Mouse (Mus musculus) thymus, adult 2 months (tissue): ENCODE data around the gene Npas2. TPM values are rescaled to one million over a fixed set of nuclear protein-coding genes. Genes with fewer than 3 reads are reported as not detected.

Source experiments
- DNase-seq: peaks from one replicate; pipeline ENCODE4 v3.0.0; 2021
- H3K27ac ChIP-seq: fragments of 200-500 bp; 2 replicates; pipeline ENCODE4 v1.5.1; 2012; ENCODE audit warnings: low read length, control low read depth; ENCODE audit not compliant: control insufficient read depth, insufficient read depth
- H3K27me3 ChIP-seq: fragments of 200-500 bp; 2 replicates; pipeline ENCODE4 v1.6.1; 2012; ENCODE audit warnings: mild to moderate bottlenecking, low read length, moderate library complexity, mixed read lengths; ENCODE audit not compliant: control insufficient read depth, insufficient read depth
- H3K36me3 ChIP-seq: fragments of 200-500 bp; 2 replicates; pipeline ENCODE4 v1.6.1; 2012; ENCODE audit warnings: mild to moderate bottlenecking, low read length, moderate library complexity; ENCODE audit not compliant: control insufficient read depth, insufficient read depth
- H3K4me1 ChIP-seq: fragments of 200-500 bp; replicated peaks from 2 replicates; pipeline ENCODE4 v1.6.1; 2012; ENCODE audit warnings: low read length; ENCODE audit not compliant: control insufficient read depth, insufficient read depth
- H3K4me3 ChIP-seq: fragments of 200-500 bp; 2 replicates; pipeline ENCODE4 v1.5.1; 2012; ENCODE audit warnings: mild to moderate bottlenecking, low read length, control low read depth, moderate library complexity; ENCODE audit not compliant: control insufficient read depth, insufficient read depth
- CTCF ChIP-seq: fragments of 200-500 bp; IDR thresholded peaks from 2 replicates; pipeline ENCODE4 v1.5.1; 2012; ENCODE audit warnings: mild to moderate bottlenecking, control low read depth, low read length, moderate library complexity, borderline replicate concordance; ENCODE audit not compliant: control insufficient read depth, poor library complexity, insufficient read depth; ENCODE audit errors: extremely low read depth
- POLR2A ChIP-seq: fragments of 200-500 bp; IDR thresholded peaks from 2 replicates; pipeline ENCODE4 v1.6.1; 2012; ENCODE audit warnings: mild to moderate bottlenecking, low read length, control low read depth, moderate library complexity; ENCODE audit not compliant: control insufficient read depth, poor library complexity, insufficient read depth; ENCODE audit errors: extremely low read depth
- WGBS: fragments of 180-500 bp; shearing (Covaris S2); methylation state at CpG from one replicate; pipeline ENCODE4 v1.1.7; 2018; 5-methylcytosine and 5-hydroxymethylcytosine counted together
- polyA plus RNA-seq: library from polyadenylated mRNA; depleted of rRNA; stranded (reverse); fragments of >200 nt; gene quantifications from 2 replicates; pipeline ENCODE4 v1.2.3, GENCODE M21; 2012; rRNA removed

Npas2 gene
- polyA plus RNA-seq, 1 experiment = 6.9 TPM

DNA sequence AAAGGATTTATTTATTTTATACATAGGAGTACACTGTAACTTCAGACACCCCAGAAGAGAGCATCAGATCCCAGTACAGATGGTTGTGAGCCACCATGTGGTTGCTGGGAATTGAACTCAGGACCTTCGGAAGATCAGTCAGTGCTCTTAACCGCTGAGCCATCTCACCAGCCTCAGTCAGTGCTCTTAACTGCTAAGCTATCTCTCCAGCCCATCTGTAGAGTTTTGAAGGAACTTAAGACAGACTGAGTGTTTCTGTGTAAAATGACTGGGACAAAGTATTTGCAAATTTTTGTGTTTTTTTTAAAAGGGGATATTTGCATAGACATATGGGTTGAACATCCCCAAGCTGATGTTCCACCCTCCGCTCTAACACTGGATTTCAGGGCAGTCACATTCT, 206.6 kb downstream of the Npas2 start:
- TF ChIP-seq POLR2A (no peak), CTCF (no peak)
- Histone ChIP-seq H3K27me3 (no peaks in the 10 kb centered on the region), H3K36me3 (no peaks in the 10 kb centered on the region), H3K4me1 (peaks cover 7% of the 10 kb centered on the region; the same call in 1 of the 2 replicates), H3K27ac (no peak overlapping the region), H3K4me3 (no peak overlapping the region)
- DNase-seq = no peak
- 97% methylated on average over 3 of the region's 3 CpGs for WGBS

DNA sequence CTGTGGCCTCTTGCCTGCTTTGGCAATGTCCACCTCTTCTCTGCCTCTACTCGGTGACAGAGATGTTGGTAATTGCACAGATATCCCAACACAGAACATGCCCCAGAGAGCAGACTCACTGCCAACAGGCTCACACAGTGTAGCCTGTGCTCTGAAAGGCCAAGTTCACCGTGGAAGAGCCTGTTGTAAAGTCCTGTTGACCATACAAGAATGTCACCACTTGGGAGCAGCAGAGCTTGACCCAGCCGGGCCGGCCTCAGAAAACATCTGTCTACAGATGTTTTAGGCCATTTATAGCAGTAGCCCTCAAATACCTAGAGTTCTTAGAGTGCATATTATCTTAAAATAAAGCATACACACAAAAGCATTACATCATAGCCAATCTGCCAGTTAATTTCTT, 213.6 kb downstream of the Npas2 start:
- TF ChIP-seq CTCF (no peak), POLR2A (no peak)
- Histone ChIP-seq H3K4me1 (no peaks in the 10 kb centered on the region), H3K4me3 (no peak overlapping the region), H3K36me3 (no peaks in the 10 kb centered on the region), H3K27me3 (no peaks in the 10 kb centered on the region), H3K27ac (no peak overlapping the region)
- WGBS = 93% methylated on average over 4 of the region's 4 CpGs
- no peak for DNase-seq

DNA sequence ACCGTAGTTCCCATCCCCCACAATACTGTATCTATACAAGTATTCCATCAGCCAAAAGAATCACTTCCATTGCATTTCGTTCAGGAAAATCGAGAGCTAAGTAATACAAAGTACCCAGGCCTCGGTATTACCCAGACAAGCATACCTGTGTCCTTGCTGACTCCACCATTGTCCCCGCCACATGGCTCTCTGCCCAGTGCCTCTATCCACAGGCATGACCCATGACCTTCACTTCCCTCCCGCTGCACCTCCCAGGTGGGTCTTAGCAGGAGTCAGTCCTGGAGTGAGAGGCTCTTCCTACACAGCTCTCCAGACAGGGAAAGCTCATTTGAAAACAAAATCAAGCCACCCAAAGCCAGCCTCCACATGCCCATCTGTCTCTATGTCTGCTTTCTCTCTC, 214.6 kb downstream of the Npas2 start:
- DNase-seq = no peak
- H3K27ac ChIP-seq = no peak overlapping the region
- WGBS = 92% methylated on average over 6 of the region's 6 CpGs

DNA sequence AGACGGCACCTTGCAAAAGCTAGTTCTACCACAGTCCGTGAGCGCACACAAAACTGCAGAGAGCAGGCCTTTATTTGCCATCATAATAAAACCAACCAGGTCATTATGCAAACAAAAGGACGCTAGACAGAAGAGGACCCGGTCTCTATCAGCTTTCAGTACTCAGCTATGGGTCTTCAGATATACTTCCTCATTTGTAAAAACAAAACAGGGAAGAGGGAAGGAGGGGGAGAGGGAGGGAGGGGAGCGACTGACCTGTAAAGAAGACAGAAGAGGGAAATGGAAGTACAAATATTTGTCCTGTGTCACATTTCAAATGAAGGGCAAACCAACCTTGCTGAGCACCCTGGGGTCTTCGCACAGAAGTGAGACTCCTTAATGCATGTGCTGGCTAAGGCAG, 215.1 kb downstream of the Npas2 start:
- H3K27ac ChIP-seq = no peak overlapping the region
- no peaks in the 10 kb centered on the region for H3K27me3 ChIP-seq
- no peak overlapping the region for H3K4me3 ChIP-seq
- WGBS = 53% methylated on average over 7 of the region's 7 CpGs
- H3K36me3 ChIP-seq = no peaks in the 10 kb centered on the region
- no peak for DNase-seq
- no peak for TF ChIP-seq POLR2A
- TF ChIP-seq CTCF = no peak
- H3K4me1 ChIP-seq = no peaks in the 10 kb centered on the region

More for the DNA sequence above, 214.6 kb downstream of the Npas2 start:
- Histone ChIP-seq H3K27me3 (no peaks in the 10 kb centered on the region), H3K36me3 (no peaks in the 10 kb centered on the region), H3K4me3 (no peak overlapping the region), H3K4me1 (no peaks in the 10 kb centered on the region)
- TF ChIP-seq POLR2A (no peak), CTCF (no peak)

DNA sequence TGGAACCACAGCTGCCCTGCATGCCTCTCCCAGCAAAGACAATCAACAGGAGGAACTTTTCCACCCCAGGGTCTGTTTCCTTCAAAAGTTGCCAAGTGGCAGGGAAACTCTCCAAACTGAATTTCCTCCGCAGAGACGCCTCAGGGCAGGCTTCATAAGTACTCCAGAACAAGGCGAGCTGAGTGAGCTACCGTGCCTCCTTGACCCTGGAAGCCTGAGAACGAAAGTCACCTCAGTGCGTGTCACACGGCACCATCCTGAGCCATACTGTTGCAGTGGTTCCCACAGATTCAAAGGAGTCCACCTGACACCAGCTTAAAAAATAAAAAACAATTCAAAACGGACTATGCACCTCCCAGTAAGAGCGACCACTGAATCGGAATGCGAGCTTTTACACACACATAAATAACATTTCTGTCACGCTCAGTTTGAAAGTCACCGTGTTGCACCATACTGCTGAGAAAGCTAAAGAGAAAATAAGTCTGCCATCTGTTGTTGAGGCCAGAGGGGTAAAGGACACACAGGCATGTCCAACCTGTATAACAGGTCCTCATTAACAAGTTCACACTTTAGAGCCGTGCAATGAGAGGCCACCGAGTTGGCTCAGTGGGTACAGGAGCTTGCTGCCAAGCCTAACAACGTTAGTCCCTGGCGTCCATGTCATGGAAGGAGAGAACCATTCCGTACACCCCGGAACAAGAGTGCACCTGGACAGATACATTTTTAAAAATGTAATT, 216.7 kb downstream of the Npas2 start:
- no peaks in the 10 kb centered on the region for H3K36me3 ChIP-seq
- no peak overlapping the region for H3K4me3 ChIP-seq
- no peak for DNase-seq
- no peaks in the 10 kb centered on the region for H3K4me1 ChIP-seq
- no peak for TF ChIP-seq CTCF
- no peak for TF ChIP-seq POLR2A
- no peak overlapping the region for H3K27ac ChIP-seq
- 93% methylated on average over 19 of the region's 19 CpGs for WGBS
- H3K27me3 ChIP-seq = no peaks in the 10 kb centered on the region

Other genes with a start within 250 kb of the Npas2 start
- gene Pdcl3, start 208.1 kb upstream of the Npas2 start, polyA plus RNA-seq = 18.0 and 22.2 TPM in 2 replicates
- 336 and 375 TPM in 2 replicates for gene Rpl31, start 174.1 kb downstream of the Npas2 start, polyA plus RNA-seq